Mouse (Mus musculus) MEL (cell line): ENCODE data around the gene Mrps23. TPM values are rescaled to one million over a fixed set of nuclear protein-coding genes. Genes with fewer than 3 reads are reported as not detected.

Source experiments
- DNase-seq: peaks from one replicate; pipeline ENCODE4 v3.0.0; 2011; ENCODE audit warnings: low read depth, low spot score
- H3K27ac ChIP-seq: 2 replicates; pipeline ENCODE4 v1.5.1; 2012; ENCODE audit warnings: low read depth, mild to moderate bottlenecking, control low read depth, low read length, moderate library complexity; ENCODE audit not compliant: control insufficient read depth
- H3K27me3 ChIP-seq, 2 experiments: fragments of 150-350 bp in 1 of 2; sonication (generic) in 1 of 2; 2 replicates each; pipeline ENCODE4 v1.6.1; 2012; ENCODE audit warnings: low read length in 2 of 2, mild to moderate bottlenecking in 2 of 2, improper control_type of control experiment in 1 of 2, moderate library complexity in 1 of 2; ENCODE audit not compliant: insufficient read depth in 2 of 2, control insufficient read depth in 1 of 2
- H3K36me3 ChIP-seq, 2 experiments: 2 replicates each; pipeline ENCODE4 v1.6.1; 2012 to 2014; ENCODE audit warnings: low read length in 2 of 2, improper control_type of control experiment in 1 of 2, inconsistent platforms in 1 of 2, mild to moderate bottlenecking in 1 of 2; ENCODE audit not compliant: insufficient read depth in 2 of 2, control insufficient read depth in 1 of 2
- H3K4me1 ChIP-seq, 2 experiments: fragments of 150-350 bp in 1 of 2; sonication (generic) in 1 of 2; 2 replicates each; pipeline ENCODE4 v1.6.1; 2012; ENCODE audit warnings: low read length in 2 of 2, improper control_type of control experiment in 1 of 2, mild to moderate bottlenecking in 1 of 2; ENCODE audit not compliant: insufficient read depth in 2 of 2, control insufficient read depth in 1 of 2
- H3K4me3 ChIP-seq, 2 experiments: fragments of 150-350 bp in 1 of 2; sonication (generic) in 1 of 2; 2 replicates each; pipeline ENCODE4 v1.5.1; 2012; ENCODE audit warnings: low read depth in 2 of 2, low read length in 2 of 2, mild to moderate bottlenecking in 2 of 2, moderate library complexity in 2 of 2, control low read depth in 1 of 2, improper control_type of control experiment in 1 of 2; ENCODE audit not compliant: control insufficient read depth in 1 of 2, insufficient read depth in 1 of 2
- H3K79me2 ChIP-seq: 2 replicates; pipeline ENCODE4 v1.6.1; 2012; ENCODE audit warnings: mild to moderate bottlenecking, low read length, moderate library complexity; ENCODE audit not compliant: control insufficient read depth, poor library complexity, insufficient read depth
- H3K9ac ChIP-seq: 2 replicates; pipeline ENCODE4 v1.6.1; 2012; ENCODE audit warnings: low read depth, mild to moderate bottlenecking, control low read depth, low read length, moderate library complexity; ENCODE audit not compliant: control insufficient read depth, poor library complexity, severe bottlenecking
- H3K9me3 ChIP-seq: fragments of 150-350 bp; sonication (generic); replicated peaks from 2 replicates; pipeline ENCODE4 v1.6.1; 2012; ENCODE audit warnings: mild to moderate bottlenecking, low read length, improper control_type of control experiment, moderate library complexity; ENCODE audit not compliant: insufficient read depth
- BHLHE40 ChIP-seq: IDR thresholded peaks from 2 replicates; pipeline ENCODE4 v1.6.1; 2012; ENCODE audit warnings: low read depth, mild to moderate bottlenecking, inconsistent platforms, low read length, improper control_type of control experiment, borderline replicate concordance
- EP300 ChIP-seq, 2 experiments: IDR thresholded peaks; 2 replicates each; pipeline ENCODE4 v1.6.1; 2011; ENCODE audit warnings: improper control_type of control experiment in 2 of 2, low read length in 2 of 2, low read depth in 1 of 2, mild to moderate bottlenecking in 1 of 2
- HCFC1 ChIP-seq: IDR thresholded peaks from 2 replicates; pipeline ENCODE4 v1.6.1; 2012; ENCODE audit warnings: low read depth, mild to moderate bottlenecking, inconsistent platforms, low read length, improper control_type of control experiment, moderate library complexity
- KAT2A ChIP-seq: conservative IDR thresholded peaks from 2 replicates; pipeline ENCODE4 v1.6.1; 2012; ENCODE audit warnings: low read depth, low read length, improper control_type of control experiment, inconsistent platforms
- MAZ ChIP-seq: IDR thresholded peaks from 2 replicates; pipeline ENCODE4 v1.6.1; 2012; ENCODE audit warnings: low read depth, mild to moderate bottlenecking, inconsistent platforms, low read length, improper control_type of control experiment
- MEF2A ChIP-seq: IDR thresholded peaks from 2 replicates; pipeline ENCODE4 v1.6.1; 2014; ENCODE audit warnings: low read depth, mild to moderate bottlenecking, inconsistent platforms, low read length, improper control_type of control experiment; ENCODE audit not compliant: poor library complexity, insufficient replicate concordance, severe bottlenecking; ENCODE audit errors: extremely low read depth
- MXI1 ChIP-seq: IDR thresholded peaks from 2 replicates; pipeline ENCODE4 v1.6.1; 2011; ENCODE audit warnings: mild to moderate bottlenecking, low read depth, low read length, improper control_type of control experiment
- POLR2A ChIP-seq, 2 experiments: IDR thresholded peaks; 2 replicates each; pipeline ENCODE4 v1.6.1; 2011 to 2012; ENCODE audit warnings: low read length in 2 of 2, mild to moderate bottlenecking in 2 of 2, control low read depth in 1 of 2, improper control_type of control experiment in 1 of 2, low read depth in 1 of 2, moderate library complexity in 1 of 2; ENCODE audit not compliant: control insufficient read depth in 1 of 2, insufficient read depth in 1 of 2, poor library complexity in 1 of 2
- SMC3 ChIP-seq: IDR thresholded peaks from 2 replicates; pipeline ENCODE4 v1.6.1; 2011; ENCODE audit warnings: low read depth, low read length, improper control_type of control experiment
- TBP ChIP-seq: IDR thresholded peaks from 2 replicates; pipeline ENCODE4 v1.8.0; 2011; ENCODE audit warnings: low read depth, low read length, improper control_type of control experiment
- ZC3H11A ChIP-seq: IDR thresholded peaks from 2 replicates; pipeline ENCODE4 v1.6.1; 2012; ENCODE audit warnings: low read depth, mild to moderate bottlenecking, inconsistent platforms, low read length, improper control_type of control experiment
- ZKSCAN1 ChIP-seq: IDR thresholded peaks from 2 replicates; pipeline ENCODE4 v1.6.1; 2012; ENCODE audit warnings: low read depth, mild to moderate bottlenecking, inconsistent platforms, low read length, improper control_type of control experiment, moderate library complexity
- ZNF384 ChIP-seq: IDR thresholded peaks from 2 replicates; pipeline ENCODE4 v1.6.1; 2012; ENCODE audit warnings: low read depth, mild to moderate bottlenecking, inconsistent platforms, low read length, improper control_type of control experiment
- polyA plus RNA-seq, 2 experiments: library from polyadenylated mRNA; stranded (reverse) in 1 of 2; unstranded in 1 of 2; fragments of >175 nt in 1 of 2; fragments of >200 nt in 1 of 2; gene quantifications; 2 replicates each; pipeline versions ENCODE4 v1.2.1 to v1.2.4; 2012; ENCODE audit warnings: low replicate concordance in 2 of 2, low read depth in 1 of 2; ENCODE audit not compliant: insufficient read length in 2 of 2, insufficient read depth in 1 of 2, missing spikeins in 1 of 2
- total RNA-seq: library from RNA; depleted of rRNA; stranded (reverse); fragments of 300-350 nt; gene quantifications from 2 replicates; pipeline ENCODE4 v1.2.3, GENCODE M21; 2012

The Mrps23 gene
- total and polyA plus RNA-seq, 3 experiments = 190 to 381 TPM; not detected in 1

- no peak overlapping the region for H3K4me3 ChIP-seq
- 0 out of 4 replicates have a peak, but pooled peaks cover 0 to 3% of the 10 kb centered on the region in 2 experiments for H3K36me3 ChIP-seq
- peaks cover 9% of the 10 kb centered on the region in 2 experiments for H3K27me3 ChIP-seq
- no peak for DNase-seq
- no peak overlapping the region for H3K9ac ChIP-seq
- no peak overlapping the region for H3K27ac ChIP-seq
- H3K9me3 ChIP-seq = no peaks in the 10 kb centered on the region
- no peak for TF ChIP-seq MAZ
- TF ChIP-seq ZNF384 = no peak
- no peak for TF ChIP-seq MEF2A
- no peak for TF ChIP-seq MXI1
- no peak for TF ChIP-seq SMC3
- no peak for TF ChIP-seq ZKSCAN1
- H3K79me2 ChIP-seq = no peaks in the 10 kb centered on the region
- H3K4me1 ChIP-seq = no peaks in the 10 kb centered on the region
Measured at GRCm38 (mm10) chr11:88252767-88253513, 48.8 kb downstream of the Mrps23 start.

GRCm38 (mm10) chr11:88253514-88254167 lies 49.5 kb downstream of the Mrps23 start:
- Histone ChIP-seq H3K4me3 (no peak overlapping the region), H3K9ac (no peak overlapping the region), H3K27ac (no peak overlapping the region), H3K79me2 (no peaks in the 10 kb centered on the region)
- no peak for DNase-seq
- TF ChIP-seq MAZ = no peak
- no peak for TF ChIP-seq KAT2A
- TF ChIP-seq EP300 (IDR thresholded peaks at IDR 0.05; ENCODE audit: low read depth in 1 of 2, low read length in 2 of 2) = no peak
- TF ChIP-seq ZC3H11A = no peak
- no peak for TF ChIP-seq MEF2A
- no peak for TF ChIP-seq TBP
- no peak for TF ChIP-seq MXI1
- TF ChIP-seq BHLHE40 = no peak
- no peak for TF ChIP-seq POLR2A (IDR thresholded peaks at IDR 0.05; ENCODE audit: control insufficient read depth in 1 of 2, insufficient read depth in 1 of 2, low read depth in 1 of 2, low read length in 2 of 2, poor library complexity in 1 of 2)
- TF ChIP-seq HCFC1 = no peak
- TF ChIP-seq, all 39 proteins: peak for 0
- Histone ChIP-seq H3K36me3 (0 out of 4 replicates have a peak, but pooled peaks cover 0 to 3% of the 10 kb centered on the region in 2 experiments), H3K4me1 (no peaks in the 10 kb centered on the region), H3K27me3 (peaks cover 7 to 9% of the 10 kb centered on the region in 2 experiments), H3K9me3 (no peaks in the 10 kb centered on the region)
